ENCODE assay signal across 8 mouse cellular contexts in the genomic region with DNA sequence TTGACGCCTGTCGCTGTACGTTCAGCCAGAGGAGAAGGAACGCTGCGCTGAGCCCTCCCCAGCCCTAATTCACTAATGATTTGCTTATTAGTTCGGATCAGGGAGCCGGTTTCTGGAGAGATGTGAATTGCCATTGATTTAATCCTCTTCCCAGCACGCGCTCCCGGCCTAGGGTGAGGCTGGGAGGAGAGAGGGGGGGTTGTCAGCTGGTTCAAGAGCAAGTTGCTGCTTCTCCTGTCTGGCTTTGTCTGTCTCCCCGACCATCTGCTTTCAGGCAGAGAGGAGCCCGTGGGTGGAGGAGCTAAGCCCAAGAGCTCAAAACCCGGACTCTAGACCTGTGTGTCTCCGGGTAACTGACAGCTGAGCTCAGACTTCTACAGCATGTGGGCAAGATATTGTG.
DNase-seq lines count a peak whose midpoint lies in the region; ATAC-seq and TF ChIP-seq lines count a peak whose summit lies in the region.

No protein-coding gene starts in this region.

- no peak for TF ChIP-seq POLR2A in bone marrow macrophage, adult 2 months (IDR thresholded peaks at IDR 0.05; ENCODE audit: borderline replicate concordance, low read depth, low read length)

- H3K9me3 ChIP-seq in heart, embryonic 15.5 days (replicated peaks) = no peaks in the 10 kb centered on the region
- no peaks in the 10 kb centered on the region for H3K9me3 ChIP-seq in hindbrain, embryonic 14.5 days (ENCODE audit: control insufficient read depth, low read length)
- H3K9me3 ChIP-seq in midbrain, embryonic 16.5 days (replicated peaks; ENCODE audit: control insufficient read depth, low read length, poor library complexity, severe bottlenecking) = no peaks in the 10 kb centered on the region

- no peak overlapping the region for H3K9ac ChIP-seq in heart, embryonic 15.5 days
- no peak overlapping the region for H3K9ac ChIP-seq in hindbrain, embryonic 14.5 days
- H3K9ac ChIP-seq in midbrain, embryonic 16.5 days (ENCODE audit: low read depth, low read length) = no peak overlapping the region

- H3K36me3 ChIP-seq in heart, embryonic 15.5 days = no peaks in the 10 kb centered on the region
- no peaks in the 10 kb centered on the region for H3K36me3 ChIP-seq in hindbrain, embryonic 14.5 days (replicated peaks; ENCODE audit: control insufficient read depth, insufficient read depth)
- H3K36me3 ChIP-seq in midbrain, embryonic 16.5 days (ENCODE audit: control insufficient read depth, insufficient read depth, low read length) = no peaks in the 10 kb centered on the region

- H3K27ac ChIP-seq in heart, embryonic 15.5 days = no peak overlapping the region
- no peak overlapping the region for H3K27ac ChIP-seq in bone marrow macrophage, adult 2 months (ENCODE audit: insufficient read depth, low read depth, low read length)
- H3K27ac ChIP-seq in hindbrain, embryonic 14.5 days = peak overlapping the region; percentile 45; the same call in 1 of the 2 replicates
- H3K27ac ChIP-seq in midbrain, embryonic 16.5 days (ENCODE audit: low read length) = peak overlapping the region; percentile 52

- H3K4me2 ChIP-seq in heart, embryonic 15.5 days = peak overlapping the region; percentile 53
- peak overlapping the region; percentile 44 for H3K4me2 ChIP-seq in hindbrain, embryonic 14.5 days (replicated peaks)
- H3K4me2 ChIP-seq in midbrain, embryonic 16.5 days (ENCODE audit: low read length) = peak overlapping the region; percentile 40; the same call in 1 of the 2 replicates

- H3K27me3 ChIP-seq in heart, embryonic 15.5 days = no peaks in the 10 kb centered on the region
- no peaks in the 10 kb centered on the region; the same call in 1 of the 2 replicates for H3K27me3 ChIP-seq in hindbrain, embryonic 14.5 days (ENCODE audit: control insufficient read depth, insufficient read depth, low read length)
- no peaks in the 10 kb centered on the region for H3K27me3 ChIP-seq in midbrain, embryonic 16.5 days (ENCODE audit: control insufficient read depth, insufficient read depth, low read depth, low read length)

- peak overlapping the region; percentile 14; the same call in 1 of the 2 replicates for H3K4me3 ChIP-seq in heart, embryonic 15.5 days
- 0 out of 2 replicates have a peak overlapping the region, but pooled peaks have one; percentile 10 for H3K4me3 ChIP-seq in bone marrow macrophage, adult 2 months (ENCODE audit: insufficient read depth, low read length)
- H3K4me3 ChIP-seq in hindbrain, embryonic 14.5 days (replicated peaks; ENCODE audit: low read length) = 0 out of 2 replicates have a peak overlapping the region, but pooled peaks have one; percentile 1
- H3K4me3 ChIP-seq in midbrain, embryonic 16.5 days (ENCODE audit: low read depth, low read length) = no peak overlapping the region

- ATAC-seq in heart, embryonic 15.5 days (replicated peaks; ENCODE audit: insufficient number of reproducible peaks, insufficient read depth, low FRiP score, low read depth) = no peak
- peak; percentile 48; the same call in 1 of the 2 replicates for ATAC-seq in hindbrain, embryonic 14.5 days (ENCODE audit: low FRiP score)
- ATAC-seq in midbrain, embryonic 16.5 days = 0 out of 2 replicates have a peak, but pooled peaks have one; percentile 32

- H3K4me1 ChIP-seq in heart, embryonic 15.5 days (replicated peaks) = no peaks in the 10 kb centered on the region
- H3K4me1 ChIP-seq in bone marrow macrophage, adult 2 months (ENCODE audit: control insufficient read depth, insufficient read depth, low read length) = 0 out of 2 replicates have a peak, but pooled peaks cover 4% of the 10 kb centered on the region
- H3K4me1 ChIP-seq in hindbrain, embryonic 14.5 days (replicated peaks; ENCODE audit: control insufficient read depth, insufficient read depth, low read length) = 0 out of 2 replicates have a peak, but pooled peaks cover 5% of the 10 kb centered on the region
- H3K4me1 ChIP-seq in midbrain, embryonic 16.5 days (ENCODE audit: control insufficient read depth, insufficient read depth, low read length) = peaks cover 11% of the 10 kb centered on the region; the same call in 1 of the 2 replicates

- no peak for TF ChIP-seq CTCF in bone marrow macrophage, adult 2 months (IDR thresholded peaks at IDR 0.05; ENCODE audit: low read depth, low read length)

- WGBS in heart, embryonic 15.5 days = 20% methylated on average over 14 of the region's 14 CpGs
- 25% methylated on average over 14 of the region's 14 CpGs for WGBS in hindbrain, embryonic 14.5 days
- 11% methylated on average over 14 of the region's 14 CpGs for WGBS in midbrain, embryonic 16.5 days

- DNase-seq in heart, adult 8-10 months (ENCODE audit: low spot score) = no peak
- DNase-seq in hindbrain, embryonic 14.5 days (ENCODE audit: low spot score) = peak; percentile 29
- no peak for DNase-seq in urinary bladder, postnatal 10 days (ENCODE audit: low spot score)
- DNase-seq in urinary bladder, postnatal 4 days (ENCODE audit: low spot score in 2 of 2) = no peak
- DNase-seq in adrenal gland, postnatal 10 days = no peak

Comparison
In these comparisons a context has a peak if more than half of its experiments do, and no peak if none do; other contexts are left out.
1. H3K27ac ChIP-seq: peak in hindbrain, embryonic 14.5 days (single experiment) and midbrain, embryonic 16.5 days (single experiment); none in heart, embryonic 15.5 days (single experiment) and bone marrow macrophage, adult 2 months (single experiment).
2. Peak in every context shown above with its lines, with median percentiles within 50 percentile points of each other: H3K4me2 ChIP-seq.